Mouse (Mus musculus): ENCODE measurements around the gene Gm20388.

Gm20388 gene

GRCm38 (mm10) chr8:122902581-122902980 is 2991.9 kb downstream of the Gm20388 start:
- DNase-seq (ENCODE audit: low spot score): no peak

GRCm38 (mm10) chr8:122903002-122903401 is 2992.4 kb downstream of the Gm20388 start:
- DNase-seq (ENCODE audit: low spot score): no peak

- DNase-seq (ENCODE audit: low spot score): no peak
Measured at GRCm38 (mm10) chr8:122904496-122904895, 2993.9 kb downstream of the Gm20388 start.

- peak; percentile 27 for DNase-seq (ENCODE audit: low spot score)
Measured at GRCm38 (mm10) chr8:122905346-122905745, 2994.7 kb downstream of the Gm20388 start.

- DNase-seq (ENCODE audit: low spot score): peak; percentile 91
Measured at GRCm38 (mm10) chr8:122906463-122907021, 2995.9 kb downstream of the Gm20388 start.

GRCm38 (mm10) chr8:122912150-122912549 is 3001.5 kb downstream of the Gm20388 start:
- DNase-seq (ENCODE audit: low spot score): no peak

- no peak for DNase-seq (ENCODE audit: low spot score)
Measured at GRCm38 (mm10) chr8:122912871-122913270, 3002.2 kb downstream of the Gm20388 start.

GRCm38 (mm10) chr8:122916766-122917165 is 3006.1 kb downstream of the Gm20388 start:
- no peak for DNase-seq (ENCODE audit: low spot score)

- DNase-seq (ENCODE audit: low spot score): no peak
Measured at GRCm38 (mm10) chr8:122917531-122918392, 3007.1 kb downstream of the Gm20388 start.

GRCm38 (mm10) chr8:122918438-122919107 is 3007.9 kb downstream of the Gm20388 start:
- no peak for DNase-seq (ENCODE audit: low spot score)

- DNase-seq (ENCODE audit: low spot score): no peak
Measured at GRCm38 (mm10) chr8:122920890-122921289, 3010.2 kb downstream of the Gm20388 start.

GRCm38 (mm10) chr8:122922945-122923344 is 3012.3 kb downstream of the Gm20388 start:
- DNase-seq (ENCODE audit: low spot score): no peak

GRCm38 (mm10) chr8:122923431-122924090 is 3012.9 kb downstream of the Gm20388 start:
- DNase-seq (ENCODE audit: low spot score): no peak

- no peak for DNase-seq (ENCODE audit: low spot score)
Measured at GRCm38 (mm10) chr8:122924091-122924490, 3013.4 kb downstream of the Gm20388 start.

- DNase-seq (ENCODE audit: low spot score): no peak
Measured at GRCm38 (mm10) chr8:122925939-122926722, 3015.5 kb downstream of the Gm20388 start.

GRCm38 (mm10) chr8:122926782-122927181 is 3016.1 kb downstream of the Gm20388 start:
- no peak for DNase-seq (ENCODE audit: low spot score)

GRCm38 (mm10) chr8:122927841-122928240 is 3017.2 kb downstream of the Gm20388 start:
- no peak for DNase-seq (ENCODE audit: low spot score)

- no peak for DNase-seq (ENCODE audit: low spot score)
Measured at GRCm38 (mm10) chr8:122928631-122929224, 3018.1 kb downstream of the Gm20388 start.

GRCm38 (mm10) chr8:122931834-122932560 is 3021.4 kb downstream of the Gm20388 start:
- no peak for DNase-seq (ENCODE audit: low spot score)

- DNase-seq (ENCODE audit: low spot score): no peak
Measured at GRCm38 (mm10) chr8:122932561-122932959, 3021.9 kb downstream of the Gm20388 start.

Measured in urinary bladder, postnatal 25 days (tissue).